Mouse (Mus musculus): ENCODE data around the gene Nsfl1c. TPM values are rescaled to one million over a fixed set of nuclear protein-coding genes. Genes with fewer than 3 reads are reported as not detected.

The Nsfl1c gene
- polyA plus RNA-seq, 1 experiment from 2014 or later, result 260 TPM

- ATAC-seq (ENCODE audit: low FRiP score, low TSS enrichment) (no peak), DNase-seq (no peak)
- no peak overlapping the region for H3K4me3 ChIP-seq (replicated peaks; ENCODE audit: low read depth, low read length)
- WGBS, result 92% methylated on average over 2 of the region's 2 CpGs
- H3K4me1 ChIP-seq (ENCODE audit: control insufficient read depth, insufficient read depth, low read length), result no peaks in the 10 kb centered on the region
- no peak overlapping the region for H3K9ac ChIP-seq (replicated peaks; ENCODE audit: low read length)
- H3K27ac ChIP-seq (replicated peaks; ENCODE audit: low read depth, low read length), result no peak overlapping the region
- peaks cover 41% of the 10 kb centered on the region for H3K36me3 ChIP-seq (ENCODE audit: control insufficient read depth, insufficient read depth, low read length)
- no peaks in the 10 kb centered on the region for H3K9me3 ChIP-seq (ENCODE audit: control insufficient read depth, low read length)
- H3K4me2 ChIP-seq (ENCODE audit: low read length), result no peak overlapping the region
- no peaks in the 10 kb centered on the region for H3K27me3 ChIP-seq (ENCODE audit: control insufficient read depth, insufficient read depth, low read length)
These were observed 25.0 kb downstream of the Nsfl1c start for GRCm38 (mm10) chr2:151519000-151519399.

- WGBS, result 68% methylated on average over 4 of the region's 4 CpGs
- no peak for ATAC-seq (ENCODE audit: low FRiP score, low TSS enrichment)
These were observed 30.5 kb downstream of the Nsfl1c start for GRCm38 (mm10) chr2:151524324-151525041.

GRCm38 (mm10) chr2:151525520-151525919, 31.5 kb downstream of the Nsfl1c start:
- Histone ChIP-seq H3K27me3 (ENCODE audit: control insufficient read depth, insufficient read depth, low read length) (no peaks in the 10 kb centered on the region), H3K9ac (replicated peaks; ENCODE audit: low read length) (no peak overlapping the region), H3K4me3 (replicated peaks; ENCODE audit: low read depth, low read length) (no peak overlapping the region), H3K4me2 (ENCODE audit: low read length) (no peak overlapping the region), H3K9me3 (ENCODE audit: control insufficient read depth, low read length) (no peaks in the 10 kb centered on the region), H3K4me1 (ENCODE audit: control insufficient read depth, insufficient read depth, low read length) (no peaks in the 10 kb centered on the region), H3K27ac (replicated peaks; ENCODE audit: low read depth, low read length) (no peak overlapping the region), H3K36me3 (ENCODE audit: control insufficient read depth, insufficient read depth, low read length) (peaks cover 14% of the 10 kb centered on the region)
- ATAC-seq (ENCODE audit: low FRiP score, low TSS enrichment), result no peak
- WGBS, result 80% methylated on average over 2 of the region's 2 CpGs
- DNase-seq, result no peak

More at GRCm38 (mm10) chr2:151524324-151525041, 30.5 kb downstream of the Nsfl1c start:
- no peak overlapping the region for H3K27ac ChIP-seq (replicated peaks; ENCODE audit: low read depth, low read length)
- no peak overlapping the region for H3K9ac ChIP-seq (replicated peaks; ENCODE audit: low read length)
- H3K27me3 ChIP-seq (ENCODE audit: control insufficient read depth, insufficient read depth, low read length), result no peaks in the 10 kb centered on the region
- H3K4me3 ChIP-seq (replicated peaks; ENCODE audit: low read depth, low read length), result no peak overlapping the region
- DNase-seq, result no peak
- H3K4me2 ChIP-seq (ENCODE audit: low read length), result no peak overlapping the region
- H3K9me3 ChIP-seq (ENCODE audit: control insufficient read depth, low read length), result no peaks in the 10 kb centered on the region
- peaks cover 20% of the 10 kb centered on the region for H3K36me3 ChIP-seq (ENCODE audit: control insufficient read depth, insufficient read depth, low read length)
- no peaks in the 10 kb centered on the region for H3K4me1 ChIP-seq (ENCODE audit: control insufficient read depth, insufficient read depth, low read length)

GRCm38 (mm10) chr2:151528066-151528465, 34.1 kb downstream of the Nsfl1c start:
- Histone ChIP-seq H3K27me3 (ENCODE audit: control insufficient read depth, insufficient read depth, low read length) (no peaks in the 10 kb centered on the region), H3K27ac (replicated peaks; ENCODE audit: low read depth, low read length) (no peak overlapping the region), H3K9me3 (ENCODE audit: control insufficient read depth, low read length) (no peaks in the 10 kb centered on the region), H3K36me3 (ENCODE audit: control insufficient read depth, insufficient read depth, low read length) (0 out of 2 replicates have a peak, but pooled peaks cover 6% of the 10 kb centered on the region), H3K4me3 (replicated peaks; ENCODE audit: low read depth, low read length) (no peak overlapping the region), H3K9ac (replicated peaks; ENCODE audit: low read length) (no peak overlapping the region), H3K4me1 (ENCODE audit: control insufficient read depth, insufficient read depth, low read length) (no peaks in the 10 kb centered on the region), H3K4me2 (ENCODE audit: low read length) (no peak overlapping the region)
- WGBS, result 89% methylated on average over 1 of the region's 1 CpGs
- DNase-seq, result no peak
- no peak for ATAC-seq (ENCODE audit: low FRiP score, low TSS enrichment)

GRCm38 (mm10) chr2:151529169-151529568, 35.2 kb downstream of the Nsfl1c start:
- Histone ChIP-seq H3K9ac (replicated peaks; ENCODE audit: low read length) (no peak overlapping the region), H3K4me2 (ENCODE audit: low read length) (no peak overlapping the region), H3K27me3 (ENCODE audit: control insufficient read depth, insufficient read depth, low read length) (no peaks in the 10 kb centered on the region), H3K9me3 (ENCODE audit: control insufficient read depth, low read length) (no peaks in the 10 kb centered on the region), H3K36me3 (ENCODE audit: control insufficient read depth, insufficient read depth, low read length) (0 out of 2 replicates have a peak, but pooled peaks cover 6% of the 10 kb centered on the region), H3K27ac (replicated peaks; ENCODE audit: low read depth, low read length) (no peak overlapping the region), H3K4me1 (ENCODE audit: control insufficient read depth, insufficient read depth, low read length) (no peaks in the 10 kb centered on the region), H3K4me3 (replicated peaks; ENCODE audit: low read depth, low read length) (no peak overlapping the region)
- ATAC-seq (ENCODE audit: low FRiP score, low TSS enrichment), result no peak
- no peak for DNase-seq

GRCm38 (mm10) chr2:151530378-151531230, 36.6 kb downstream of the Nsfl1c start:
- no peak overlapping the region for H3K4me2 ChIP-seq (ENCODE audit: low read length)

GRCm38 (mm10) chr2:151533632-151534031, 39.6 kb downstream of the Nsfl1c start:
- no peak for DNase-seq
- H3K4me1 ChIP-seq (ENCODE audit: control insufficient read depth, insufficient read depth, low read length), result no peaks in the 10 kb centered on the region
- no peaks in the 10 kb centered on the region for H3K36me3 ChIP-seq (ENCODE audit: control insufficient read depth, insufficient read depth, low read length)
- H3K27me3 ChIP-seq (ENCODE audit: control insufficient read depth, insufficient read depth, low read length), result no peaks in the 10 kb centered on the region
- no peak overlapping the region for H3K9ac ChIP-seq (replicated peaks; ENCODE audit: low read length)
- no peaks in the 10 kb centered on the region for H3K9me3 ChIP-seq (ENCODE audit: control insufficient read depth, low read length)
- H3K4me2 ChIP-seq (ENCODE audit: low read length), result no peak overlapping the region
- H3K4me3 ChIP-seq (replicated peaks; ENCODE audit: low read depth, low read length), result no peak overlapping the region
- ATAC-seq (ENCODE audit: low FRiP score, low TSS enrichment), result no peak
- no peak overlapping the region for H3K27ac ChIP-seq (replicated peaks; ENCODE audit: low read depth, low read length)
- 93% methylated on average over 6 of the region's 6 CpGs for WGBS

More at GRCm38 (mm10) chr2:151530378-151531230, 36.6 kb downstream of the Nsfl1c start:
- H3K27ac ChIP-seq (replicated peaks; ENCODE audit: low read depth, low read length), result no peak overlapping the region
- H3K27me3 ChIP-seq (ENCODE audit: control insufficient read depth, insufficient read depth, low read length), result no peaks in the 10 kb centered on the region
- no peak overlapping the region for H3K4me3 ChIP-seq (replicated peaks; ENCODE audit: low read depth, low read length)
- ATAC-seq (ENCODE audit: low FRiP score, low TSS enrichment), result no peak
- WGBS, result 58% methylated on average over 8 of the region's 8 CpGs
- no peak for DNase-seq
- H3K36me3 ChIP-seq (ENCODE audit: control insufficient read depth, insufficient read depth, low read length), result 0 out of 2 replicates have a peak, but pooled peaks cover 6% of the 10 kb centered on the region
- no peaks in the 10 kb centered on the region for H3K9me3 ChIP-seq (ENCODE audit: control insufficient read depth, low read length)
- no peak overlapping the region for H3K9ac ChIP-seq (replicated peaks; ENCODE audit: low read length)
- H3K4me1 ChIP-seq (ENCODE audit: control insufficient read depth, insufficient read depth, low read length), result no peaks in the 10 kb centered on the region

GRCm38 (mm10) chr2:151535961-151536617, 42.1 kb downstream of the Nsfl1c start:
- Histone ChIP-seq H3K27ac (replicated peaks; ENCODE audit: low read depth, low read length) (no peak overlapping the region), H3K36me3 (ENCODE audit: control insufficient read depth, insufficient read depth, low read length) (no peaks in the 10 kb centered on the region), H3K9me3 (ENCODE audit: control insufficient read depth, low read length) (no peaks in the 10 kb centered on the region), H3K27me3 (ENCODE audit: control insufficient read depth, insufficient read depth, low read length) (no peaks in the 10 kb centered on the region), H3K4me2 (ENCODE audit: low read length) (no peak overlapping the region), H3K4me3 (replicated peaks; ENCODE audit: low read depth, low read length) (no peak overlapping the region), H3K9ac (replicated peaks; ENCODE audit: low read length) (no peak overlapping the region), H3K4me1 (ENCODE audit: control insufficient read depth, insufficient read depth, low read length) (no peaks in the 10 kb centered on the region)
- WGBS, result 24% methylated on average over 1 of the region's 1 CpGs
- DNase-seq (peak; percentile 18), ATAC-seq (ENCODE audit: low FRiP score, low TSS enrichment) (no peak)

Measured in midbrain, embryonic 14.5 days (tissue).